Mouse (Mus musculus) NIH3T3 (cell line): ENCODE measurements at regions not wholly inside any gene's neighbourhood (a gene's known extent, or its start where the extent isn't known, plus 50 kb on each side); places are given as distances from the start of the nearest gene placed in this dataset.

Experiments
- DNase-seq: peaks from one replicate; pipeline ENCODE4 v3.0.0-alpha.2; 2012; ENCODE audit warnings: low read depth

GRCm38 (mm10) chr8:115549112-115549511 lies 158.5 kb downstream of the Maf start:
- no peak for DNase-seq

- no peak for DNase-seq
These were observed 163.5 kb downstream of the Maf start for GRCm38 (mm10) chr8:115544067-115544466.

- DNase-seq = no peak
These were observed 164.7 kb downstream of the Maf start for GRCm38 (mm10) chr8:115542935-115543334.

DNA sequence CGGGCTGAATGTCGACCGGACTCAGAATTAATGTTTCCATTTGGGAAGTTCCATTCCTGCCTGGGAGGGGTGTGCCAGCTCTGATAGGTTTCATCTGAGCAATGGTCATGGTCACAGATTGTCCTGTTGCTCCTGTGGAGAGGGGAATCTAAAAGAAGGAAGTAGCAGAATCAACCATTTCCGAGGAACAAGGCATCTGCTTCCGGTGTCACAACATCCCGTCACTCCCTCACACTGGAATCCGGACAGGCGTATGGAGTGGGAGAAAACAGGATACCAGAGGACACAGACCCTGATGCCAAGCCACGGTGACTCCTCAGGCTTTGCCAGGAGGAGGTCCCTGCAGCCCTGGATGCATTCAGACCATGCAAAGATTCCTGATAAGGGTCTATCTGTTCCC lies 168.0 kb downstream of the Maf start:
- no peak for DNase-seq

DNA sequence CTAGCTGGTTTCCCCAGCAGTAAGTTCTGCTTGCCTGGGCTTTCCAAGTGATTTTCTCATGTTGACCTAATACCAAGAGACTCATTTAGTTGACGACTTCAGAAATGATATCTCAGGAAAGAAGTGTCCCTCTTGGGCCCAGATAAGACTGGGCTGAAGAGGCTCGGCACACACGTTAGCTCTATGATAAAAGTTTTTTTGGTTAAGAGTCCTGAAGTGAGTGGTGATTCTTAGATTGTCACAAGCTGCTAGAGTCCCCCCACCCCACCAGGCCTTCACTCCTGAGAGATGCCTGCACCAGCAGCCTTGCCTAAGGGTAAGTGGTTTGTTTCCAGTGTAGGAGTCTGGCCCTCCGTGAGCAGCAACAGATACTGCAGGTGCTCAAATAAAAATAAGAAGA lies 169.4 kb downstream of the Maf start:
- DNase-seq = no peak

DNA sequence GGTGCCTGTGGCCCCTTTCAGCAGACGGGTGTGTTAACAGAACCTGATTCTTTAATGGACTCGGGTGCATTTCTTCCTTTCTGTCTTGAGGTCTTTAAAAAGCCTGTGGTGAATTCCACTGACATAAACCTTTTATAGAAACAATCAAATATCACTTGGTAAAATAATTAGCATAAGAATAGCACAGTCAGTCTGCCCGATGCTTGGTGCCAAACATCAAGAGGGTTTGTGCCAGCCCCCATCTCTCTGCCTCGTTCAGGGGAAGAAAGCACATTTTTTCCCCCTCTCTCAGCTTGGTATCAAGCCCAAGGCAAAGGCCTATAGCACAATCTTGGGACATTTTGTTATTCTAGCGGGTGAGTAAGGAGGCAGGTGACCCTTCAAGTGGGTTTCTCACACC lies 169.8 kb downstream of the Maf start:
- no peak for DNase-seq

DNA sequence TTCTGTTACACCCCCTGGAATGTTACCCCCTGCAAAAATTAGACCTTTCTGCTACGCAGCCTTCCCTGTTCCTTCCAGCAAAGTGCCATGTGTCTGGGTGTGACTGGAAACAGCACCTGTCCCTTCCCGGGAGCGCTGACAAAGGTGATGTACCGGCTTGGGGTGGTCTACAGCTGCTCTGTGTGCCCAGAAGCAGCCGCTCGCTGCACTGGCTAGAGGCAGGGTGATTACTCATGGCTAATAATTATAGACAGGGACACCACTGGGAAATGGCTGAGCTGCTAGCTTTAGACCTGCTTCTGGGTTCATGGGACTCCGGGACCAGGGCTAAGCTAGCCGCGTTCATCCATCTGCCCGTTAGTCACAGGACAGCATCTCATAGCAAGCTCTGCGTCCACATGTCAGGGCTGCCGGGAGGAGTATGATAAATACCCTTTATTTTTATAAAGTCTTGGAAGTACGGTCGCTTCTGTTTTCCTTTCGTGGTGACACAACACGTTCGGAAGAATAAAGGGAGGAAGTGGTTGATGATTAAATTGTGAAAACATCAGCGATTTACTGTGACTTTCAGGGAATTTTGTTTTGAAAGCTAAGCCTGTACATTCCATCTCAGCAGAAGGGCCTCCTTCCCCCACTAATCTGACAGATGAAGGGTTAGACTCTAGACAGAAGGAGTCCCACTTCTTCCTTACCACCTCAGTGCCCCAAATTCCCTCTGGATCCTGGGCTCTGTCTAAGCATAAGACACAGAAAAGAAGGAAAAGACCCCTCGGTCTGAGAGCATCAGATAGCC lies 170.8 kb downstream of the Maf start:
- no peak for DNase-seq

DNA sequence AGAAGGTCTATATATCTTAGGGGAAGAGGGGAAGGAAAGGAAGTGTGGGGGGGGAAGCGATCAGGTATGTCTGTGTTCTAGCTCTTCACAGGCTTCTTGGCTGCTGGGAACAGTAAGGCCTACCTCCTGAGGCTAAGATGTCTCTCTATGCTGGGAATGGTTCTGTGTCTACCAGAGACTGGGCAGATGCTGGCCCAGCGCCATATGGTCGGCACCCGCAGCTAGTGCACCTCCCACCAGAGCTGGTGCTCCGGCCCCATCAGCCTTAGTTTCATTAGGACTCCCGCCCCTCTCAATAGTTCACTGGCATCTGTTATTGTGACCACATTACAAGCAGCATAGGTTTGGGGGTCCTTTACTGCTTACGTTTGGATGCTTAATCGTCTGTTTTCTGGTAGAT lies 171.6 kb downstream of the Maf start:
- no peak for DNase-seq

- no peak for DNase-seq
These were observed 173.6 kb downstream of the Maf start for GRCm38 (mm10) chr8:115534030-115534429.

GRCm38 (mm10) chr8:115531343-115531742 lies 176.3 kb downstream of the Maf start:
- no peak for DNase-seq

DNA sequence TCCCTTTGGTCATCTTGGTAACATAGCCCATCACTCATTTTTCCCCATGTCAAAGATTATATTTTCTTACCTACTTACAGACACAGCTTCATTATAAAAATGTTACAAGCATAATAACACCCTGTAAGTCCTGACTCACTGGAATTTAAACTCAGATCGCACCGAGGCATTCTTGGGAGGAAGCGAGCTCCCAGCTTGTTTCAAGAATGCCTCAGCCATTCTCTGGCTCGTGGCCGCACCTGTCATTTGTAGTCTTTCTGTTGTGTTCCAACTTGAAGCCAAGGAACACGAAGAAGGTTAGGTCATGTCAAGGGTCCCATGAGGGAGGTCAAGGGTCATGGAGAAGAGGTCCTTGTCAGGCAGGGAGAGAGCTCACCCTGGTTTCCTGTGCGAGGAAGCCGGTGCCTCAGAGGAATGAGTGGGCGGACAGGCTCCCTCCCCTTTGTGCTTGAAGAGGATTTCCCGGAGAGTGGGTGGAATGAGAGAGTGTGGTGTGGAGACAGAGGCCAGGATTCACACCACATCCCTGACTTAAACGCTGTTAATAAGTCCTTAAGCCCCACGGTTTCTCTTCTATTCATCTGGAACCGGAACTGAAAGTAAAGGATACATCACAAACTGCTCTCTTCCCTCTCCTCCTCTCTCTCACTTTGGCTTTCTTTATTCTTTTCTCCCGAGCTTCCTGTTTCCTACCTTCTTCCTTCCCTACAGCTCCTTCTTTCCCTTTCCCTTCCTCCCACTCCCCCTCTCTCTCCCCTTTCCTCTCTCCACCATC lies 177.8 kb downstream of the Maf start:
- no peak for DNase-seq

DNA sequence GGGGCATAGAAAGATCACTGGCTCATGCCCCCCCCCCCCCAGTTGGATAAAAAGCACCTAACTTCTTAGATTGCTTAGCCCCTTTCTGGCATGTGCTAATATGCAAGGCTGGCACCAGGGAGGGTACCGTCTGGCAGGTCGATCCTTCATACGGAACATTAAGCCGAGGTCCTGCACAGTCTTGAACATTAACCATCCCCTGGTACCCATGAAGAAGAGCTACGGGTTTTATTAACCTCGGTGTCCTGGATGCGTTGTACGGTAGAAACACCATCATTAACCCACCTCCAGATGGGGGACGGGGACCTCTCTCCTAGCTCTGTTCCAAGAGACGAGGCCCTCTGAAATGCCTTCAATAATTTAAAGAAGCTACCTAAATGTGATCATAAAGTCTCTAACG lies 178.7 kb downstream of the Maf start:
- no peak for DNase-seq

DNA sequence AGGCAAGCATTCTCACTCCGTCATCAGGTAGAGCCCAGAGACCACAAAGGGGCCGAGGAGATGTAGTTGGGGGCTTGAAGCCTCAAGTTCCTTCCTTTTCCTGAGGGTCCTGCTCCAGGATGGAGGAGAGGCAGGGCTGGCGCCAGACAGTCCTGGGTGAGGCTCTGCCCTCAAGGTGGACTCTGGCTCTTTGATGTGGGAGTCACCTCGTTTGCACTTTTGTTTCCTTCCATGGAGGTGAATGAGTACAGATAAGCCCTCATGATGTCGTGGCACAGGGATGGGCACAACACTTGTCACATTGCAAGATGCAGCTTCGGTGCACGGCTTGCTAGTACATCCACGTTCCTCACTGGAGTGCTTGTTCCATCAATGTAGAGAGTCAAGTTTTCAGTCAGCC lies 182.4 kb downstream of the Maf start:
- no peak for DNase-seq

- DNase-seq = no peak
These were observed 182.9 kb downstream of the Maf start for GRCm38 (mm10) chr8:115524713-115525112.

GRCm38 (mm10) chr8:115522527-115522926 lies 185.1 kb downstream of the Maf start:
- DNase-seq = no peak

DNA sequence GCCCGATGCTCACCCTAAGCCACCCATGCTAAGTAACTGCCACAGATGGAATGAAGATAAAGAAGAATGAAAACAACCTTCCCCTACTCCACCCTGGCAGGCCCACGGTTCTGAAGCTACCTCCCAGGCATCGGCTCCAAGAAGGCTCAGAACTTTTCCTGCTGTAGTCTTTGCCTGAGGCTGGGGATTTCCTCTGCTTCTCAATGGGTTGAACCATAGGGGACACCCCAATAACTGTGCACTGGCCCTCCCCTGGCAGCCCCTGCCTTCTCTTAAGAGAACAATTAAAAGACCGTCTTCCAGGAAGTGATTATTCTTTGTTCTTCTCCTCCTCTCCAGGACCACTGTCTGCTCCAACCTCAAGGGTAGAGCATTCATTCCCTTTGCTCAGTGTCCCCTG lies 191.9 kb downstream of the Maf start:
- DNase-seq = no peak

GRCm38 (mm10) chr8:115514485-115514884 lies 193.1 kb downstream of the Maf start:
- no peak for DNase-seq

DNA sequence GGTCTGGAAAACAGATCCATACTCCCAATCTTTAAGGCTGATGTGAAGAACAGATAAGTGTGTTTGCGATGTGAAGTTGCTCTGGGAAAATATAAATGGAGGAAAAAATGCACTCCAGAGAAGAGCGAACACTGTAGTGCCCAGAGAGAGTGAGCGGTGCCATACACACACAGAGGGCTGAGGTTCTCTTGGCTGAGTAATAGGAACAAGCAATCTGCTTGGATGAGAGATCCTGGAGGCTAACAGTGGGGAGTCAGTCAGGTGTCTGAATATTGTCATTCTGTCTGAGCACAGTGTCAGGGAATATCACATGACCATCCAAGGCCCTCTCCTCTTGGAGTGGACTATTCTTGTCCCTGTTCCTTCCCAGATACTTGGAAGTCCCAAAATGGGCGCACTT lies 200.4 kb downstream of the Maf start:
- DNase-seq = no peak

DNA sequence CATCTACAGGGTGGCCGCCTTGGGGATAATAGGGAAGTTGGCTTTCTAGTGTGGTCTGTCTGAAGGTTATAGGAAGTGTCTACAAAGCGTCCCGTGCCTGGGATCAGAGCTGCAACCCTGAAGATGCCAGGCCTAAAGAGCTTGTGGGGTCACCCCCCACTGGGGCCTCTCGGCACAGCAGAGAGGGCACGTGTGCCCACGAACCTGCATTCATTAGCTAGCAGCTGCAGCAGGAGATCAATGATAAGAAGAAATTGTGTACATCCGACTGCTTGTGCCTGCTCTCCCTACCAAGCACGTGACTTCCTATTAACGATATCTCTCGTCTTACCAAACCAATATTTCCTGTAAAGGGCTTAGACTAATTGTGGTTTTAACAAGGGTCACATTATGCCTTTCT lies 200.9 kb downstream of the Maf start:
- no peak for DNase-seq

DNA sequence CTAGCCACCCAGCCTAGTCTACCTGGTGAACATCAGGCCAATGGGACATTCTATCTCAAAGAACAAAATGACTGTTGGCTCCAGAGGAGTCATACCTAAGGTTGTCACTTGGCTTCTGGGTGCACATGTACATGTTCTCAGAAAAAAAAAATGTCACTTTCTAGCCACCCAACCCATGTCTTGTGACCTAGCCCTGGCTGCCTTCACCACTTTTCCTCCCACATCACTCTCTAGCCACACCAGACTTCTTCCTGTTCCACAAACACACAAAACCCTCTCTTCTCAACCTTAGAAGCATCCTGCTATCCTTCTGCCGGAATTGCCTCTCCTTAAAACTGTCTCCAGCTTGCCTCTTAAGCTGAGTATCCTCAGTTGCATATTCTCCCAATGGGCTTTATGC lies 211.6 kb downstream of the Maf start:
- no peak for DNase-seq

GRCm38 (mm10) chr8:115494353-115494752 lies 213.2 kb downstream of the Maf start:
- no peak for DNase-seq

GRCm38 (mm10) chr8:115486904-115487303 lies 220.7 kb downstream of the Maf start:
- DNase-seq = no peak

- DNase-seq = no peak
These were observed 226.5 kb downstream of the Maf start for GRCm38 (mm10) chr8:115481136-115481535.
